Mouse (Mus musculus): Measurements from ENCODE around the gene Unc5b.
A peak's percentile ranks its signal among the peaks of the same experiment; 100 is the strongest.

Gene Unc5b

GRCm38 (mm10) chr10:60821311-60821710, 10.1 kb downstream of the Unc5b start:
- DNase-seq (ENCODE audit: low read depth), result no peak

DNA sequence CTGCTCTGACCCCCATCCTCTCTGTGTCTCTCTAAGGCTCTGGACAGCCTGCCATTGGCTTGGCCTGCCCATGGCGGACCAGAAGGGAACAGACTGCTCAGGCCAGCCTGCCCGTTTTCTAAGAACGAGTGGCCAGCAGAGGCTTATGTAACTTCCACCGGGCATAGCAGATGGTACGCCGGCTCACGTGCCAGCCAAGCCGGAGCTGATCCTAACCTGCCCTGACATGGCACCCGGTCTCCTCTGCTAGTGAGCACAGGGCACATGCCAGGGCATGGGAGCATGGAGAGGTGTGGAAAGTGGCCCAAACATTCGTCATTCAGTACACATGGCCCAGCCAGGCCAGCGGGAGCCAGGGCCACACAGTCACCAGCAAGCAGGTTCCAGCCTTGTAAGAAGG, 10.8 kb downstream of the Unc5b start:
- DNase-seq (ENCODE audit: low read depth), result no peak

GRCm38 (mm10) chr10:60819654-60820192, 11.7 kb downstream of the Unc5b start:
- DNase-seq (ENCODE audit: low read depth), result no peak

DNA sequence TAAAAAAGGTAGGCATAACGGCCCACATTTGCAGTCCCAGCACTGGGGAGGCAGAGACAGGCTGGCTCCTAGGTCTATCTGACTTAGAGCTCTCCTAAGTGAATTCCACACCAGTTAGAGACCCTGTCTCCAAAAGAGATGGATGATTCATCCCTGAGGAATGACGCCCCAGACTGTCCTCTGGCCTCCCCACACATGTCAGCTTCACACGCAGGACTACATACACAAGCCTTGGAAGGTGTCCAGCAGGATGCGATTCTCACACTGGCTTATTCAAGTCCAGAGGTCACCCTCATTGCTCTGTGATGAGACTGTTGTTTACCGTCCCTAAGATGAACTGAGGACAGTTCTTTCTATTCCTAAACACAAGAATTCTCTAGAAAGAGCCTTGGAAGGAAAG, 12.2 kb downstream of the Unc5b start:
- DNase-seq (ENCODE audit: low read depth), result no peak

DNA sequence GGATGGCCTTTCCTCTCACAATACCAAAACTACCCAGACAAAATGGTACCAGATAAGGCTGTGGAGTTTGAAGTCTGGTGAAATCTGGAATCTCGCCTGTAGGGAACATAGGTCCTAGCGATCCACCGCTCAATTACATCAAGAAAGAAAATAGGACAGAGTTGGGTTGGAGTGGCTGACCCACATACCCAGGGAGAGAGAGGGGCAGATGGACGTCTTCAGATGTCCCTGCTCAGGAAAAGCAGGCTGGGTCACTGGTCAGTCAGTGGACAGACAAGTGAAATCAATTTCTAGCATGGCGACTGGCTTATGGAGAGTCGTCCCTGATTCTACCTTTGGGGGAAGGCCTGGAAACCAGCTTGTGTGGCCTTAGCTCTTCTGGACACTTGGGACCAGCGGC, 12.7 kb downstream of the Unc5b start:
- DNase-seq (ENCODE audit: low read depth), result no peak

GRCm38 (mm10) chr10:60817868-60818267, 13.5 kb downstream of the Unc5b start:
- no peak for DNase-seq (ENCODE audit: low read depth)

GRCm38 (mm10) chr10:60816872-60817648, 14.3 kb downstream of the Unc5b start:
- peak; percentile 76 for DNase-seq (ENCODE audit: low read depth)

DNA sequence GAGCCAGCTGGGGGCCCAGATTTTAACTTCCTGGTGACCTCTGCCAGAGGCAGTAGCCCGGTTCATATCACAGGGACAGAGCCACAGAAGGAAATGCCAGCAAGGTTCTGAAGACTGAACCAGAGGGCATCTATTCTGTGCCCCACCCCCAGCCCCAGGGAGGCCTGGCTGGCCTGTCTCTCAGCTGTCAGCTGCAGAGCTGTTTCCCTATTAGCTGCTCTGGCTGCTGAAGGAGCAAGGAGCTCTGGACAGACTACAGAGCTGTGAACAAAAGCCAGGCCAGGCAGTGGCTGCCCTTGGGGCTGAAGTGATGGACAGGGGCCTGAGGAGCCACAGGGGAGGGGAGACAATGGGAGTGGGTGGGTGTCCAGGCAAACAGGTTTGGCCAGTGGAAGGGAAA, 15.5 kb downstream of the Unc5b start:
- DNase-seq (ENCODE audit: low read depth), result no peak

- no peak for DNase-seq (ENCODE audit: low read depth)
Observed at GRCm38 (mm10) chr10:60815059-60815458, 16.3 kb downstream of the Unc5b start.

GRCm38 (mm10) chr10:60814444-60815057, 16.8 kb downstream of the Unc5b start:
- no peak for DNase-seq (ENCODE audit: low read depth)

DNA sequence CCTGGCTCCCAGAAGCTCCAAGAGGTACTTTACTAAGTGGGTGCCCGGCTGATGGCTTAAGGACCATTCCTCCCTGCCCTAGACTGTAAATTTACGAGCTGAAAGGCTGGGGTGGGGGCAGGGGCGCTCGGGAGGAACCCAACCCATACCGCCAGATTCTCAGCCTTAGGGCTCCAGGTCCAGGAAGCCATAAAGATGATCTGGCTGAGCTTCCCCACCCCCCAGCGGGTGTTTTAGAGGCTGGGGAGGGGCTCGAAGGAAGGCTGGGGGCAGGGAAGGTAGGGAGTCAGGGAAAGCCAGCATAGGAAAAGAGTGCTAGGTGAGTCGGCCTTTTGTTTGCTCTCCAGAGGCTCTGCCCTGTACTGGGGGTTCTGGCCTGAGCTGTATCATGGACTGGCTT, 17.8 kb downstream of the Unc5b start:
- no peak for DNase-seq (ENCODE audit: low read depth)

GRCm38 (mm10) chr10:60811792-60812525, 19.4 kb downstream of the Unc5b start:
- DNase-seq (ENCODE audit: low read depth), result no peak

DNA sequence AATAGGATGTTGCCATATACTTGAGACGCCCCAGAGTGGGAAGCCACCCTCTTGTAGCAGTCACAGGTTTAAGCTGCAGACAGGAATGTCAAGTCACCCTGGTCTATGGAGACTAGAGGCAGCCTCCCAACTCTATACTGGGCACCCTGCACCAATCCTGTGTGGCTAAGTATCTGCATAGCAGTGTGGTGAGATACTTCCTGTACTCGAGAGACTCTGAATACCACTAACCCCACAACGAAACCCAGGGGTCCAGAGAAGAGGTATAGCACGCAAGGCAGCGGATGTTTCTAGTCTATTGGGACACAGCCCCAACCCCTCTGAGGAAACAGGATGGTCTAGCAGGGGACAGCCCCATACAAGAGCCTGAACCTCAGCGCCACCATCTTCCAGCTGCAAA, 22.9 kb downstream of the Unc5b start:
- DNase-seq (ENCODE audit: low read depth), result peak; percentile 66

DNA sequence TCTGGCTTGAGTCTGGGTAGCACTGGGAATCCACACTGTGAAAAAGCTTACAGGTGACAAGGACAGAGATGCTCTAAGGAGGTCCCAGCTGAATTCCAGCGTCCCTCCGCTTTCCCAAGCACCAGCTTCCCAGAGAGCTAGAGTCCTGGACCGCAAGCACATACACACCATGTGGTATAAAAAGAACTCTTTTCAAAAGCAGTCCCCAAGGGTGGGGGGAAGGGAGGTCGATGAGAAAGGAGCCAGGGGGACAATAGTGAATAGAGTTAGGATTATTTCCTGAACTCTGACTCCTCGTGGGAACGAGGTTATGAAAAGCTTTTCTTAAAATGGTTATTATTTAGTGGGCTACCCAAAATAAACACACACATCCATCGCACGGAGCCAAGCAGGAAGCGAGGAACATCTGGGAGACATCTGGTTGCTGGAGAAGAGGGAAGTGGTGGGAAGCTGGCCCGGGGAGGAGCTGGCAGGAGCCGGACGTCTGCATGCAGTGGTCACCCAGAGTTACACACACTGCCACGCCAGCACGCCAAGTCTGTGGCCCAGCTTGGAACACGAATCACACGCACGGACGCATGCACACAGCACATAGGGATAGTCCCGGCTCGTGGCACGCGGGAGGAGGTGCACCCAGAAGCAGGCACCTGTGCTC, 23.7 kb downstream of the Unc5b start:
- peak; percentile 23 for DNase-seq (ENCODE audit: low read depth)

DNA sequence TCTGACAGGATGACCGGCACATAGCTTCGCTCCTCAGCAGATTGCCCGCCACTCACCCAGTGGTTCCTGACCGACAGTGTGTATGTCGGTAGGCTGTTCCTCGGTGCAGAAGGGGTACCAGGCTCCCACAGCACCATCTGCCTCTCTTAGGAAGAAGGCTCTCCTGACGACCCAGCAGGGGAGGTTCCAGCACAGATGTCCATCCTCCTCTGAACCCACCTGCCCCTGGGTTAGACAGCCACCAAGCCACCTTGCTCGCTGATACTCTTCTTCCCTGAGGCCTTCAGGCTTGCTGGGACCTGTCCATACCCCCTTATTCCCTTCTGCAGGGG, 25.2 kb downstream of the Unc5b start:
- DNase-seq (ENCODE audit: low read depth), result no peak

- DNase-seq (ENCODE audit: low read depth), result no peak
Observed at GRCm38 (mm10) chr10:60805436-60806206, 25.8 kb downstream of the Unc5b start.

DNA sequence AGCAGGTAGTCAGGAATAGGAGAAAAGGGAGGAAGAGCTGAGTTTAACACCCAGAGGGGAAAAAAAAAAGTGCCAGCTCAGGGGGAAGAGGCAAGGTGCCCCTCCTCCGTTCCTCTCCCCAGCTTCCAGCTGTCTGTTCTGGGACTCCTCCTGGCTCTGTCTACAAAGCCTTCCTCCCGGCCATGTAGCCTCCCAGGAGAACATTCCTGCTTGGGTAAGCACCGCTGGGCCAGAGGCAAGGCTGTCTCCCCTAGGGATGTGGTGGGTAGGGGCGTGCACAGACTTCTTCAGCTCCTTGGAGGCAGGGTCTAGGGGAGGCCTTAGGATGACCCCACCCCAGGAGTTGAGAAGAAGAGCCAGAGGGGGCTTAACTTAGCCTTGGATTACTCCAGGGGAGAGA, 26.5 kb downstream of the Unc5b start:
- no peak for DNase-seq (ENCODE audit: low read depth)

GRCm38 (mm10) chr10:60803971-60804370, 27.4 kb downstream of the Unc5b start:
- DNase-seq (ENCODE audit: low read depth), result no peak

GRCm38 (mm10) chr10:60801898-60802412, 29.4 kb downstream of the Unc5b start:
- no peak for DNase-seq (ENCODE audit: low read depth)

- DNase-seq (ENCODE audit: low read depth), result no peak
Observed at GRCm38 (mm10) chr10:60801168-60801897, 30.0 kb downstream of the Unc5b start.

Measured in induced T-regulatory cell, adult 2 months (primary cell).